Mouse (Mus musculus) stomach, embryonic 14.5 days (tissue): ENCODE data around the gene Apopt1. TPM values are rescaled to one million over a fixed set of nuclear protein-coding genes. Genes with fewer than 3 reads are reported as not detected.
"Not testable (repeated sequence)": the region's sequence is repeated elsewhere in the genome, so short reads cannot be mapped to it uniquely, and the experiment has no call there.

Experiments used
- ATAC-seq: fragments of 200-750 bp; cut with Nextera tagmentation; 2 replicates; pipeline ENCODE4 v1.8.0; 2017; ENCODE audit warnings: low read depth, moderate TSS enrichment; ENCODE audit not compliant: insufficient number of reproducible peaks, insufficient read depth, low FRiP score
- H3K27ac ChIP-seq: fragments of 300-500 bp; sonication (generic); 2 replicates; pipeline ENCODE4 v1.5.1; 2014; ENCODE audit warnings: mild to moderate bottlenecking, low read length, moderate library complexity, mixed read lengths
- H3K27me3 ChIP-seq: fragments of 300-500 bp; sonication (generic); 2 replicates; pipeline ENCODE4 v1.6.1; 2014; ENCODE audit warnings: low read length, control low read depth, mixed read lengths; ENCODE audit not compliant: control insufficient read depth, insufficient read depth
- H3K36me3 ChIP-seq: fragments of 300-500 bp; sonication (generic); 2 replicates; pipeline ENCODE4 v1.6.1; 2014; ENCODE audit warnings: mild to moderate bottlenecking, control low read depth, low read length, moderate library complexity, mixed read lengths; ENCODE audit not compliant: control insufficient read depth, insufficient read depth
- H3K4me1 ChIP-seq: fragments of 300-500 bp; sonication (generic); 2 replicates; pipeline ENCODE4 v1.6.1; 2014; ENCODE audit warnings: low read length, control low read depth, mixed read lengths; ENCODE audit not compliant: control insufficient read depth, insufficient read depth
- H3K4me2 ChIP-seq: fragments of 300-500 bp; sonication (generic); replicated peaks from 2 replicates; pipeline ENCODE4 v1.6.1; 2014; ENCODE audit warnings: low read depth, low read length, control low read depth
- H3K4me3 ChIP-seq: fragments of 300-500 bp; sonication (generic); 2 replicates; pipeline ENCODE4 v1.5.1; 2014; ENCODE audit warnings: low read depth, low read length, control low read depth
- H3K9ac ChIP-seq: fragments of 300-500 bp; sonication (generic); replicated peaks from 2 replicates; pipeline ENCODE4 v1.6.1; 2014; ENCODE audit warnings: low read depth, mild to moderate bottlenecking, control low read depth, low read length, moderate library complexity, mixed read lengths
- H3K9me3 ChIP-seq: fragments of 300-500 bp; sonication (generic); 2 replicates; pipeline ENCODE4 v1.6.1; 2016; ENCODE audit warnings: low read depth, low read length, control low read depth; ENCODE audit not compliant: control insufficient read depth
- WGBS: fragments of 180-500 bp; shearing (Covaris S2); extraction: QIAGEN DNeasy Blood & Tissue Kit; methylation state at CpG from one replicate; pipeline ENCODE4 v1.1.7; 2014; 5-methylcytosine and 5-hydroxymethylcytosine counted together
- polyA plus RNA-seq: library from polyadenylated mRNA; unstranded; fragments of >200 nt; fragmentation: Nextera tagmentation; extraction: Ambion mirVana; gene quantifications from 2 replicates; pipeline ENCODE4 v1.2.1, GENCODE M21; 2014

The Apopt1 gene
- polyA plus RNA-seq, 1 experiment from 2014 or later: 60.8 TPM

DNA sequence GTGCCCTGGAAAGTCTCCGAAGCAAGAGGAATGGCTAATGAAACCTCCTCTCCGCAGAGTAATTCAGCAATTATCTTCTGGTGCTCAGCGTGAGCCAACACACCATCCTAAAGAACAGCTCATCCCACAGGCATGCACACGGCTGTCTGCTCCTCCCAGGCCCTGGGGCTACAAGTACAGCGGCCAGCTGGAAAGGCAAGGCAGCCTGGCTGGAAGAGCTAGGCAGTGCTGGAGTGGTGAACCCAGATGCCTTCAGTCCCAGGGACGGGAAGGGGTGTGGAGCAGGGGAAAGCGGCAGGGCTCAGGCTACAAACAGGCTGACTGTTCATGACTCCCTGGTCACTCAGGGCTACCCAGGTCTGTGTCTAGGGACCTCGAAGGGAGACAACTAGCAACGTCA is 8.5 kb upstream of the Apopt1 start:
- H3K9ac ChIP-seq: no peak overlapping the region
- H3K9me3 ChIP-seq: no peaks in the 10 kb centered on the region
- no peak overlapping the region for H3K4me3 ChIP-seq
- peaks cover 4% of the 10 kb centered on the region; the same call in 1 of the 2 replicates for H3K4me1 ChIP-seq
- 41% methylated on average over 9 of the region's 9 CpGs for WGBS
- no peak overlapping the region for H3K4me2 ChIP-seq
- no peaks in the 10 kb centered on the region for H3K27me3 ChIP-seq
- H3K36me3 ChIP-seq: peaks cover 16% of the 10 kb centered on the region; the same call in 1 of the 2 replicates
- peak; percentile 47; the same call in 1 of the 2 replicates for ATAC-seq
- no peak overlapping the region for H3K27ac ChIP-seq

DNA sequence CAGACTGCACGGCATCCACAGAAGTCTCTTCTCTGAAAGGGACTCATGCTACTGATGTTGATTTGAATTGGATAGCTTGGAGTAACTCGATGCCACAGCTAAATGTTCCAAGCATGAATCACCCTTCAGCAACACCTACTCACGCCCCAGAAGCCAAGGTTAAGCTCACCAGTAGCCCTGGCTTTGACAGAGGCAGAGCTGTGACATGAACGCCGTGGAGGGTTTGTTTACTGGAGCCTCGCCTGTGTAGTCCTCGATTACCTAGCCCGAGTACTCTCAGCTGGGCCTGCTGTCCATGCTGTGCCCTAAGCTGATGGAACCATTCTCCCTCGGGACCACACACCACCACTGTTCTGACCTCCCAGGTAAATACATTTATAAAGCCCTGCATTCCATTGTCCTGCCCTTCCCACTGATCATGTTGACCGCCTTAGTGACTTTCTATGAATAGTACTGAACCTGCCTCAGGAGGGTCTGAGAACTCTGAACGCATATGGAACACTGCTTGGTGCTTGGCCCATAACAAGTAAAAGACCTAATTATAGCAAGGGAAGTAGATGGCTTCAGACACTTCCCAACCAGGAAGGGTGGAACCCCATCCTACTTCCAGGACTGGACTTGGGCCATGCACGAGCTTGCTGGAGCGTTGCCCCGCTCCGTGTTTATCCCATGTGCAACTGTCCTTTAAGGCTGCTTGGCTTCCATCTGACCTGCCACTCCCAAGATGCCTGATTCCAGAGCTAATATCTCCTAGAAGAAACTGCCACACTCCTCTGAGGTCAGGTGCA is 7.7 kb upstream of the Apopt1 start:
- no peaks in the 10 kb centered on the region for H3K27me3 ChIP-seq
- ATAC-seq: no peak
- 41% methylated on average over 15 of the region's 15 CpGs for WGBS
- H3K4me2 ChIP-seq: no peak overlapping the region
- H3K36me3 ChIP-seq: peaks cover 23% of the 10 kb centered on the region
- peaks cover 4% of the 10 kb centered on the region; the same call in 1 of the 2 replicates for H3K4me1 ChIP-seq
- no peak overlapping the region for H3K27ac ChIP-seq
- no peaks in the 10 kb centered on the region for H3K9me3 ChIP-seq
- no peak overlapping the region for H3K9ac ChIP-seq
- no peak overlapping the region for H3K4me3 ChIP-seq

GRCm38 (mm10) chr12:111708181-111708580 is 4.9 kb upstream of the Apopt1 start:
- Histone ChIP-seq H3K36me3 (peaks cover 29% of the 10 kb centered on the region), H3K4me3 (no peak overlapping the region), H3K9me3 (no peaks in the 10 kb centered on the region), H3K27me3 (no peaks in the 10 kb centered on the region), H3K4me1 (peaks cover 13% of the 10 kb centered on the region; the same call in 1 of the 2 replicates), H3K27ac (no peak overlapping the region), H3K9ac (no peak overlapping the region), H3K4me2 (no peak overlapping the region)
- WGBS: 80% methylated on average over 4 of the region's 4 CpGs
- no peak for ATAC-seq

DNA sequence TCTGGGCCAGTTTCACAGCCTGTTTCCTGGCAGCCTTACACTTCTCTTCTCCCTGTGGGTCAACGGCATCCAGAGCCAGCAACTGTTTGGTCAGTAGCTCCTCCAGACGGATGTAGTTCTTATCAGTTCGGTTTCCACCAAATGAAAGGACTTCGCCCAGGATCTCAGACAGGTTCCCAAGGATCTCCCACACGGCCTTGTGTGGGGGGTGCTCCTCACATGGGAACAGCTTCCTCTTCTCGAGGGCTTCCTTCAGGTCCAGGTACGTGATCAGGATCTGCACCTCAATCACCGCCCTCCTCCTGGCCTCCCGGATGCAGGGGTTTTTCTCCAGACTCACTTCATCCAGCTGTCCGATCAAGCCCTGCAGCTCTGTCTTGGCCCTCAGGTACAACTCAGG is 3.0 kb upstream of the Apopt1 start:
- Histone ChIP-seq H3K4me2 (no peak overlapping the region), H3K36me3 (peaks cover 29% of the 10 kb centered on the region), H3K27ac (no peak overlapping the region), H3K4me3 (no peak overlapping the region), H3K9me3 (no peaks in the 10 kb centered on the region), H3K4me1 (peaks cover 9% of the 10 kb centered on the region; the same call in 1 of the 2 replicates), H3K27me3 (no peaks in the 10 kb centered on the region), H3K9ac (no peak overlapping the region)
- WGBS: 91% methylated on average over 10 of the region's 10 CpGs
- ATAC-seq: no peak

DNA sequence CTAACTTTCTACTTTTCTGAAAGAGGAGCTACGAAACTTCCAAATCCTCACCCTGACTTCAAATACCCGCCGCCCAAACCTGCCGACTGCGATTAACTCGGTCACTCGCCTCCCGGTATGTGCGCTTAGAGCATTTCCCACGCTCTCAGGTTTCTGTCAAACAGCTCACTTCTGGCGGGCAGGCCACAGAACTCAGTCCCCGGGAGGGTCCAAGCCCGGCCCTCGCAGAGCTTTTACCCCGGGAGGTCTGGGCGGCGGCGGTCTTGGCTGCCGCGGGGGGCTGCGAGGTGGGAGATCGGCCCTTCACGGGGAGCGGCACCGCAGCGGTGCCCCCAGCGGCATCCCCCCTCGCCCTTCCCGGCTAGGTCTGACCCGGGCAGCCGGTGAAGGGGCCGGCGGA is 585 bp upstream of the Apopt1 start:
- H3K36me3 ChIP-seq: peaks cover 24% of the 10 kb centered on the region
- H3K27me3 ChIP-seq: no peaks in the 10 kb centered on the region
- H3K4me3 ChIP-seq: peak overlapping the region; percentile 99
- WGBS: under 1% methylated on average over 30 of the region's 33 CpGs
- no peaks in the 10 kb centered on the region for H3K9me3 ChIP-seq
- peak overlapping the region; percentile 72 for H3K27ac ChIP-seq
- peak overlapping the region; percentile 70 for H3K4me2 ChIP-seq
- peak overlapping the region; percentile 93 for H3K9ac ChIP-seq
- ATAC-seq: no peak
- H3K4me1 ChIP-seq: peaks cover 9% of the 10 kb centered on the region; the same call in 1 of the 2 replicates

- WGBS: 74% methylated on average over 6 of the region's 6 CpGs
- not testable (repeated sequence) for H3K9ac ChIP-seq, H3K27ac ChIP-seq, H3K27me3 ChIP-seq, H3K4me1 ChIP-seq, H3K9me3 ChIP-seq, ATAC-seq
- peak overlapping the region; percentile 42 for H3K4me2 ChIP-seq
- peak overlapping the region; percentile 99 for H3K4me3 ChIP-seq
- peaks cover 20% of the 10 kb centered on the region for H3K36me3 ChIP-seq
These were observed 819 bp downstream of the Apopt1 start for GRCm38 (mm10) chr12:111713880-111714279.

DNA sequence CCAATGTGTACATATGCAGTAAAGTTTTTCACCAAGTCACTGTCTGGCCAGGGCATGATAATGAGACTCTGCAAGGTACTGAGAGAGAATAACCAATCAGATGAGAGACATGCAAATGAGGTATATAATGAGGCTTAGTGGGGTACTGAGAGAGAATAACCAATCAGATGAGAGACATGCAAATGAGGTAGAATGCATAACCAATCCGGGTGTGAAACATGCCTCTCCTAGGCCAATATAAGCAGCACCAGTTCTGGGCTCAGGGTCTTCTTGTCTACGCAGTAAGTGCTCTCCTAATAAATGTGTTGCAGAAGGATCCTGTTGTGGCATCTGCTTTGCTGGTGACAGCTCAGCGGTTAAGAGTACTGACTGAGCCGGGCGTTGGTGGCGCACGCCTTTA is 3.4 kb downstream of the Apopt1 start:
- Histone ChIP-seq H3K4me1 (peaks cover 6% of the 10 kb centered on the region; the same call in 1 of the 2 replicates), H3K27ac (no peak overlapping the region), H3K4me2 (no peak overlapping the region), H3K9ac (no peak overlapping the region), H3K9me3 (no peaks in the 10 kb centered on the region), H3K4me3 (no peak overlapping the region), H3K36me3 (no peaks in the 10 kb centered on the region), H3K27me3 (no peaks in the 10 kb centered on the region)
- ATAC-seq: no peak
- WGBS: 93% methylated on average over 7 of the region's 7 CpGs

- 52% methylated on average over 8 of the region's 8 CpGs for WGBS
- Histone ChIP-seq H3K4me1 (no peaks in the 10 kb centered on the region; the same call in 1 of the 2 replicates), H3K4me2 (no peak overlapping the region), H3K9ac (no peak overlapping the region), H3K4me3 (no peak overlapping the region), H3K9me3 (no peaks in the 10 kb centered on the region), H3K27me3 (no peaks in the 10 kb centered on the region), H3K27ac (no peak overlapping the region), H3K36me3 (peaks cover 3% of the 10 kb centered on the region; the same call in 1 of the 2 replicates)
- ATAC-seq: no peak
These were observed 5.6 kb downstream of the Apopt1 start for GRCm38 (mm10) chr12:111718656-111719055.
